Mouse (Mus musculus) cerebellum, adult 8-10 months (tissue): ENCODE data around the gene Rps6ka3.
A peak's percentile ranks its signal among the peaks of the same experiment; 100 is the strongest.

ENCODE experiments used
- DNase-seq: peaks from one replicate; pipeline ENCODE4 v3.0.0; 2022

Gene Rps6ka3

GRCm38 (mm10) chrX:159364506-159364905 lies 154.4 kb downstream of the Rps6ka3 start:
- DNase-seq, result no peak

- peak; percentile 54 for DNase-seq
Measured at GRCm38 (mm10) chrX:159371831-159372752, 162.0 kb downstream of the Rps6ka3 start, which contains the start of gene Eif1ax. Gene Eif1ax (plus strand): TSS chrX:159372178.

DNA sequence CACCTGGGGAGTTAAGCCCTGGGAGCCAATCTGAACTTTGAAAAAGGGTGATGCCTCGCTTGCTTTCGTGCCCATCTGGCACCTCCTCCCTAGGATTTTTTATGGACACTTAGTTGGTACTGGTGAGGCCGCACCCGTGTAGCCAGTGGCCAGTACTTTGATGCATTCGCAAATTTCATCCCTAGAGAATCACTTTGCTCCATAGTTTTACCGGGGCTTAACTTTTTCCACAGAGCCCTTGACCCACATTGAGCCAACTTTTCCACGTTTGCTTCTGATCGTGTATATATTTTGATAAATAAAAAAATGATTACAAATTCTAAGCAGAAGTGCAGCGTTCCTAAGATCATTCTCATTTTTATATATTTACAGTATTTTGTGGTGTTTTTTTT lies 162.6 kb downstream of the Rps6ka3 start:
- DNase-seq, result no peak

- no peak for DNase-seq
Measured at GRCm38 (mm10) chrX:159387105-159387504, 177.0 kb downstream of the Rps6ka3 start.

- DNase-seq, result no peak
Measured at GRCm38 (mm10) chrX:159388953-159389352, 178.8 kb downstream of the Rps6ka3 start.

DNA sequence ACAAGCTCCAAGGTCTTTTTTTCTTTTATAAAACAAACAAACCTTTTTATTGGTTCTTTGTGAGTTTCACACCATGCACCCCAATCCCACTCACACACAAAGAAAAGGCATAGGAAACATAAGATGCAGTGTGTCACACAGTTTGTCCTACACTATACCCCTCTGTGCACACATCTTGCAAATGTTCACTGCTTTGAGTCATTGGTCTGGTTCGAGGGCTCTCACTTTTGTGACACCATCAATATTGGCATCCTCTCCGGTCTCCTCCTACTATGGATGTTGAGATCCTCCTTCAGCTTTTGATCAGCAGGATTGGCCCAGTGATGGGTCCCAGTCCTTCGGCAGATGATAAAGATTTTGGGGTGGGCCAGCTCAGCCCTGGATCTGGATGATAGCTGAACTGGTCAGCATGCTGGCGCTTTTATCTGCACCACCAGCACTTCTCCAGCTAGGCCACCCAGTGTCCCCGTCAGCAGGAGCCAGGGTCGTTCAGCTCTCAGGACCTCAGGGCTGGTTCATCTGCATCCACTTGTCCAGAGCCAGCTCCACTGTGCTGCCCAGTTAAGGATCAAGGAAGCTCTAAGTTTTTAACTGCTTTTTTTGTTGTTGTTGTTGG lies 180.3 kb downstream of the Rps6ka3 start:
- no peak for DNase-seq

- no peak for DNase-seq
Measured at GRCm38 (mm10) chrX:159391239-159391638, 181.1 kb downstream of the Rps6ka3 start.

GRCm38 (mm10) chrX:159409253-159409652 lies 199.1 kb downstream of the Rps6ka3 start:
- DNase-seq, result peak; percentile 23

DNA sequence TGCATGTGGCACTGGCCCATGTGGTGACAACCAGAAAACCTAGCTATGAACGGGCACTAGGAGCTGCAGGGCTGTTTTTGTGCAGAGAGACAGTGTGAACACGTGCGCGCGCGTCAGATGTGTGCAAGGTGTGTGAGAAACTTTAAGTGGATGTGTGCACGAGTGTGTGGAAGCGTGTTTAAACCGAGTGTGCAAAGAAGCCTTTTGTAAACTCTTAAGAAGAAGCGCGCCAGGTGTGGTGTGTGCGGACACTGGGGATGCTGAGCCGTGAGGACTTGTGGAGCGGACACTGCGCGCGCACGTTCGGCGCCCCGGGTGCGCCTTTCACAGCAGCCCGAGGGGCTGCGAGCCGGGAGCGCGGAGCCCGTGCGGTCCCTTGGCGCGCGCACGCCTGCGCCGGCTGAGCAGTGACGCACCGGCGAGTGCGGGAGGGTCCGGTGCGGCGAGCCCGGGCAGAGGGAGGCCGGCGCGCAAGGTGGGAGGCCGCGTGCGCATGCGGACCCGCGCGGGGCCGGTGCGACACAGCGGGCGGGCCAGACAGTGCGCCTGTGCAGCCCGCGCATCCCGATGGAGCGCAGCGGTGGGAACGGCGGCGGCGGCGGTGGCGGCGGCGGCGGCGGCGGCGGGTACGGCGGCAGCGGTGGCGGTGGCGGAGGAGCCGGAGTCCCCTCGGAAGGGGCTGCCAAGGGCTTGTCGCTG lies 204.2 kb downstream of the Rps6ka3 start, which contains the start of gene Map7d2:
Map7d2 (plus strand) TSS at position 443 of the 699 bp plus-strand sequence.
- peak; percentile 51 for DNase-seq

- peak; percentile 24 for DNase-seq
Measured at GRCm38 (mm10) chrX:159414829-159415673, 204.9 kb downstream of the Rps6ka3 start.
